Comparison of ENCODE assay signal across 8 mouse cellular contexts in genomic region chr17:34139416-34139815, GRCm38 (mm10). TPM values are rescaled to one million over a fixed set of nuclear protein-coding genes. Genes with fewer than 3 reads are reported as not detected.
DNase-seq lines count a peak whose midpoint lies in the region; ATAC-seq and TF ChIP-seq lines count a peak whose summit lies in the region.

No protein-coding gene starts in this region.

- TF ChIP-seq CTCF in liver, embryonic 14.5 days (IDR thresholded peaks at IDR 0.05; ENCODE audit: low read depth): no peak

- no peak for DNase-seq in liver, embryonic 14.5 days (ENCODE audit: low read depth in 3 of 3, low spot score in 3 of 3)
- DNase-seq in thymus, postnatal 36 days: no peak

- H3K27ac ChIP-seq in embryonic facial prominence, embryonic 12.5 days: no peak overlapping the region
- no peak overlapping the region for H3K27ac ChIP-seq in hindbrain, embryonic 15.5 days (replicated peaks)
- no peak overlapping the region for H3K27ac ChIP-seq in liver, embryonic 14.5 days
- H3K27ac ChIP-seq in neural tube, embryonic 14.5 days (ENCODE audit: low read depth, low read length): no peak overlapping the region

- WGBS in embryonic facial prominence, embryonic 12.5 days: 1% methylated on average over 16 of the region's 16 CpGs
- WGBS in hindbrain, embryonic 15.5 days: 2% methylated on average over 16 of the region's 16 CpGs
- WGBS in liver, embryonic 14.5 days (ENCODE audit: insufficient replicate concordance): 9% methylated on average over 16 of the region's 16 CpGs
- WGBS in neural tube, embryonic 14.5 days: 1% methylated on average over 16 of the region's 16 CpGs

- ATAC-seq in erythroblast, adult 5-6 weeks (replicated peaks; ENCODE audit: low FRiP score, poor library complexity, severe bottlenecking): no peak
- no peak for ATAC-seq in embryonic facial prominence, embryonic 12.5 days (ENCODE audit: insufficient number of reproducible peaks, insufficient read depth, low FRiP score, low TSS enrichment)
- no peak for ATAC-seq in hindbrain, embryonic 15.5 days (ENCODE audit: low FRiP score, low read depth)
- no peak for ATAC-seq in liver, embryonic 14.5 days (ENCODE audit: insufficient read depth)
- no peak for ATAC-seq in neural tube, embryonic 14.5 days (ENCODE audit: low read depth)
- ATAC-seq in CD4-positive, CD25-positive, alpha-beta regulatory T cell, adult 4 months: no peak

- TF ChIP-seq EP300 in liver, embryonic 14.5 days (IDR thresholded peaks at IDR 0.05; ENCODE audit: low read depth): no peak

- no peaks in the 10 kb centered on the region for H3K9me3 ChIP-seq in erythroblast, embryonic 14.5 days (ENCODE audit: control insufficient read depth, low read length)
- H3K9me3 ChIP-seq in embryonic facial prominence, embryonic 12.5 days: no peaks in the 10 kb centered on the region
- no peaks in the 10 kb centered on the region for H3K9me3 ChIP-seq in hindbrain, embryonic 15.5 days
- H3K9me3 ChIP-seq in liver, embryonic 14.5 days (ENCODE audit: control insufficient read depth, low read length): no peaks in the 10 kb centered on the region
- H3K9me3 ChIP-seq in neural tube, embryonic 14.5 days (ENCODE audit: control insufficient read depth, low read length): no peaks in the 10 kb centered on the region

- 0 out of 2 replicates have a peak overlapping the region, but pooled peaks have one; percentile 27 for H3K9ac ChIP-seq in embryonic facial prominence, embryonic 12.5 days
- H3K9ac ChIP-seq in hindbrain, embryonic 15.5 days: no peak overlapping the region
- H3K9ac ChIP-seq in liver, embryonic 14.5 days (replicated peaks): peak overlapping the region; percentile 33; the same call in 1 of the 2 replicates
- H3K9ac ChIP-seq in neural tube, embryonic 14.5 days (replicated peaks; ENCODE audit: low read depth, low read length): no peak overlapping the region; the same call in 1 of the 2 replicates

- peaks cover 50% of the 10 kb centered on the region for H3K27me3 ChIP-seq in erythroblast, embryonic 14.5 days (ENCODE audit: control insufficient read depth)
- peaks cover 47% of the 10 kb centered on the region for H3K27me3 ChIP-seq in embryonic facial prominence, embryonic 12.5 days
- H3K27me3 ChIP-seq in hindbrain, embryonic 15.5 days: peaks cover 48% of the 10 kb centered on the region
- H3K27me3 ChIP-seq in liver, embryonic 14.5 days (ENCODE audit: control insufficient read depth, insufficient read depth, low read length): peaks cover 19% of the 10 kb centered on the region
- H3K27me3 ChIP-seq in neural tube, embryonic 14.5 days (ENCODE audit: control insufficient read depth, insufficient read depth, low read length): peaks cover 21% of the 10 kb centered on the region

- peak overlapping the region; percentile 66 for H3K4me2 ChIP-seq in embryonic facial prominence, embryonic 12.5 days (replicated peaks)
- peak overlapping the region; percentile 58 for H3K4me2 ChIP-seq in hindbrain, embryonic 15.5 days
- peak overlapping the region; percentile 66 for H3K4me2 ChIP-seq in liver, embryonic 14.5 days (ENCODE audit: low read depth)
- H3K4me2 ChIP-seq in neural tube, embryonic 14.5 days (ENCODE audit: low read depth, low read length): peak overlapping the region; percentile 40

- H3K4me1 ChIP-seq in erythroblast, embryonic 14.5 days (ENCODE audit: control insufficient read depth): peaks cover 26% of the 10 kb centered on the region
- peaks cover 20% of the 10 kb centered on the region for H3K4me1 ChIP-seq in embryonic facial prominence, embryonic 12.5 days
- H3K4me1 ChIP-seq in hindbrain, embryonic 15.5 days (replicated peaks): peaks cover 17% of the 10 kb centered on the region
- peaks cover 3 to 14% of the 10 kb centered on the region in 2 experiments; a peak in 3 of 4 replicates for H3K4me1 ChIP-seq in liver, embryonic 14.5 days (replicated peaks; ENCODE audit: control insufficient read depth in 2 of 2, insufficient read depth in 2 of 2, low read length in 1 of 2)
- H3K4me1 ChIP-seq in neural tube, embryonic 14.5 days (ENCODE audit: control insufficient read depth, insufficient read depth, low read length): 0 out of 2 replicates have a peak, but pooled peaks cover 3% of the 10 kb centered on the region

- H3K36me3 ChIP-seq in erythroblast, embryonic 14.5 days (ENCODE audit: control insufficient read depth): no peaks in the 10 kb centered on the region
- no peaks in the 10 kb centered on the region for H3K36me3 ChIP-seq in embryonic facial prominence, embryonic 12.5 days
- no peaks in the 10 kb centered on the region for H3K36me3 ChIP-seq in hindbrain, embryonic 15.5 days
- no peaks in the 10 kb centered on the region for H3K36me3 ChIP-seq in liver, embryonic 14.5 days (replicated peaks; ENCODE audit: control insufficient read depth, insufficient read depth, low read depth)
- no peaks in the 10 kb centered on the region for H3K36me3 ChIP-seq in neural tube, embryonic 14.5 days (ENCODE audit: control insufficient read depth, insufficient read depth, low read length)

- peak overlapping the region; percentile 52 for H3K4me3 ChIP-seq in erythroblast, embryonic 14.5 days (replicated peaks)
- peak overlapping the region; percentile 36 for H3K4me3 ChIP-seq in embryonic facial prominence, embryonic 12.5 days
- peak overlapping the region; percentile 24 for H3K4me3 ChIP-seq in hindbrain, embryonic 15.5 days
- peak overlapping the region; percentile 35 to 37 for H3K4me3 ChIP-seq in liver, embryonic 14.5 days (ENCODE audit: insufficient read depth in 1 of 2, low read depth in 2 of 2, low read length in 2 of 2)
- H3K4me3 ChIP-seq in neural tube, embryonic 14.5 days (ENCODE audit: low read depth, low read length): peak overlapping the region; percentile 18

RNA-seq across cellular contexts. Expression of gene H2-DMb2, which starts 3.7 kb away (rescaled TPM):
- not detected in 2 replicates for polyA plus RNA-seq in erythroblast, embryonic 14.5 days (2012)
- 2.5 TPM in 1 of 2 replicates, not detected in the other for total RNA-seq in erythroblast, adult 5-6 weeks (2015; ENCODE audit: low replicate concordance)
- 3.2 and 3.6 TPM in 2 replicates for total RNA-seq in erythroblast, adult 5-6 weeks (2017; ENCODE audit: low replicate concordance)
- polyA plus RNA-seq in embryonic facial prominence, embryonic 12.5 days (2016; fragmentation: Nextera tagmentation; extraction: Ambion mirVana): 0.19 and 0.42 TPM in 2 replicates
- 0.20 and 0.38 TPM in 2 replicates for polyA plus RNA-seq in hindbrain, embryonic 15.5 days (2015; fragmentation: Nextera tagmentation; extraction: Ambion mirVana)
- polyA plus RNA-seq in liver, embryonic 14.5 days (2012; rRNA removed): 0.40 and 0.58 TPM in 2 replicates
- 0.13 and 0.33 TPM in 2 replicates for polyA plus RNA-seq in liver, embryonic 14.5 days (2014; fragmentation: Nextera tagmentation; extraction: Ambion mirVana)
- polyA plus RNA-seq in neural tube, embryonic 14.5 days (2014; fragmentation: Nextera tagmentation; extraction: Ambion mirVana): 0.16 and 0.18 TPM in 2 replicates
- polyA plus RNA-seq in CD4-positive, CD25-positive, alpha-beta regulatory T cell, adult 4 months (2017; shearing (Covaris generic)): 10 to 100 TPM in 1 of 2 experiments, 1 to 10 TPM in 1; 3.7 to 27.1 TPM

RNA-seq across cellular contexts. Expression of gene H2-DMb1, which starts 13.5 kb away (rescaled TPM):
- not detected in 2 replicates for polyA plus RNA-seq in erythroblast, embryonic 14.5 days (2012)
- 6.1 and 9.6 TPM in 2 replicates for total RNA-seq in erythroblast, adult 5-6 weeks (2015; ENCODE audit: low replicate concordance)
- 7.1 and 15.8 TPM in 2 replicates for total RNA-seq in erythroblast, adult 5-6 weeks (2017; ENCODE audit: low replicate concordance)
- 2.0 and 2.4 TPM in 2 replicates for polyA plus RNA-seq in embryonic facial prominence, embryonic 12.5 days (2016; fragmentation: Nextera tagmentation; extraction: Ambion mirVana)
- polyA plus RNA-seq in hindbrain, embryonic 15.5 days (2015; fragmentation: Nextera tagmentation; extraction: Ambion mirVana): 0.79 and 1.1 TPM in 2 replicates
- polyA plus RNA-seq in liver, embryonic 14.5 days (2012; rRNA removed): 1.2 TPM in 2 replicates
- 0.79 and 0.86 TPM in 2 replicates for polyA plus RNA-seq in liver, embryonic 14.5 days (2014; fragmentation: Nextera tagmentation; extraction: Ambion mirVana)
- 0.33 and 0.43 TPM in 2 replicates for polyA plus RNA-seq in neural tube, embryonic 14.5 days (2014; fragmentation: Nextera tagmentation; extraction: Ambion mirVana)
- polyA plus RNA-seq in CD4-positive, CD25-positive, alpha-beta regulatory T cell, adult 4 months (2017; shearing (Covaris generic)): 1 to 10 TPM; 3.4 to 6.2 TPM

RNA-seq across cellular contexts. Expression of gene Brd2, which starts 17.0 kb away (rescaled TPM):
- 28.3 and 30.4 TPM in 2 replicates for polyA plus RNA-seq in erythroblast, embryonic 14.5 days (2012)
- 36.1 and 75.0 TPM in 2 replicates for total RNA-seq in erythroblast, adult 5-6 weeks (2015; ENCODE audit: low replicate concordance)
- 114 and 135 TPM in 2 replicates for total RNA-seq in erythroblast, adult 5-6 weeks (2017; ENCODE audit: low replicate concordance)
- polyA plus RNA-seq in embryonic facial prominence, embryonic 12.5 days (2016; fragmentation: Nextera tagmentation; extraction: Ambion mirVana): 119 and 131 TPM in 2 replicates
- polyA plus RNA-seq in hindbrain, embryonic 15.5 days (2015; fragmentation: Nextera tagmentation; extraction: Ambion mirVana): 122 and 144 TPM in 2 replicates
- 46.8 and 48.7 TPM in 2 replicates for polyA plus RNA-seq in liver, embryonic 14.5 days (2012; rRNA removed)
- polyA plus RNA-seq in liver, embryonic 14.5 days (2014; fragmentation: Nextera tagmentation; extraction: Ambion mirVana): 28.8 and 37.5 TPM in 2 replicates
- 109 and 160 TPM in 2 replicates for polyA plus RNA-seq in neural tube, embryonic 14.5 days (2014; fragmentation: Nextera tagmentation; extraction: Ambion mirVana)
- polyA plus RNA-seq in CD4-positive, CD25-positive, alpha-beta regulatory T cell, adult 4 months (2017; shearing (Covaris generic)): 100 to 1,000 TPM; 108 to 154 TPM

RNA-seq across cellular contexts. Expression of gene H2-DMa, which starts 20.1 kb away (rescaled TPM):
- 0.46 and 1.0 TPM in 2 replicates for polyA plus RNA-seq in erythroblast, embryonic 14.5 days (2012)
- 15.9 and 37.5 TPM in 2 replicates for total RNA-seq in erythroblast, adult 5-6 weeks (2015; ENCODE audit: low replicate concordance)
- total RNA-seq in erythroblast, adult 5-6 weeks (2017; ENCODE audit: low replicate concordance): 11.7 and 13.3 TPM in 2 replicates
- polyA plus RNA-seq in embryonic facial prominence, embryonic 12.5 days (2016; fragmentation: Nextera tagmentation; extraction: Ambion mirVana): 12.3 and 16.7 TPM in 2 replicates
- polyA plus RNA-seq in hindbrain, embryonic 15.5 days (2015; fragmentation: Nextera tagmentation; extraction: Ambion mirVana): 19.4 and 19.8 TPM in 2 replicates
- polyA plus RNA-seq in liver, embryonic 14.5 days (2012; rRNA removed): 2.5 and 3.1 TPM in 2 replicates
- 4.4 and 5.5 TPM in 2 replicates for polyA plus RNA-seq in liver, embryonic 14.5 days (2014; fragmentation: Nextera tagmentation; extraction: Ambion mirVana)
- 19.1 and 20.7 TPM in 2 replicates for polyA plus RNA-seq in neural tube, embryonic 14.5 days (2014; fragmentation: Nextera tagmentation; extraction: Ambion mirVana)
- 100 to 1,000 TPM; 144 to 205 TPM for polyA plus RNA-seq in CD4-positive, CD25-positive, alpha-beta regulatory T cell, adult 4 months (2017; shearing (Covaris generic))

RNA-seq across cellular contexts. Expression of gene H2-Oa, which starts 47.3 kb away (rescaled TPM):
- 0.04 and 0.14 TPM in 2 replicates for polyA plus RNA-seq in erythroblast, embryonic 14.5 days (2012)
- 0.84 and 7.9 TPM in 2 replicates for total RNA-seq in erythroblast, adult 5-6 weeks (2015; ENCODE audit: low replicate concordance)
- total RNA-seq in erythroblast, adult 5-6 weeks (2017; ENCODE audit: low replicate concordance): 1.1 TPM in 1 of 2 replicates, not detected in the other
- 0.43 and 0.48 TPM in 2 replicates for polyA plus RNA-seq in embryonic facial prominence, embryonic 12.5 days (2016; fragmentation: Nextera tagmentation; extraction: Ambion mirVana)
- 0.14 TPM in 1 of 2 replicates, not detected in the other for polyA plus RNA-seq in hindbrain, embryonic 15.5 days (2015; fragmentation: Nextera tagmentation; extraction: Ambion mirVana)
- 0.45 and 0.51 TPM in 2 replicates for polyA plus RNA-seq in liver, embryonic 14.5 days (2012; rRNA removed)
- polyA plus RNA-seq in liver, embryonic 14.5 days (2014; fragmentation: Nextera tagmentation; extraction: Ambion mirVana): 0.29 and 0.51 TPM in 2 replicates
- not detected in 2 replicates for polyA plus RNA-seq in neural tube, embryonic 14.5 days (2014; fragmentation: Nextera tagmentation; extraction: Ambion mirVana)
- 10 to 100 TPM; 56.0 to 68.2 TPM for polyA plus RNA-seq in CD4-positive, CD25-positive, alpha-beta regulatory T cell, adult 4 months (2017; shearing (Covaris generic))

Comparison
In these comparisons a context has a peak if more than half of its experiments do, and no peak if none do; other contexts are left out.
1. H3K9ac ChIP-seq: peak in embryonic facial prominence, embryonic 12.5 days (single experiment) and liver, embryonic 14.5 days (single experiment); none in hindbrain, embryonic 15.5 days (single experiment) and neural tube, embryonic 14.5 days (single experiment).
2. Peak in every context shown above with its lines, with median percentiles within 50 percentile points of each other: H3K4me3 ChIP-seq and H3K4me2 ChIP-seq.